Mouse (Mus musculus): ENCODE data around the gene Pex10.

- TF ChIP-seq CTCF (IDR thresholded peaks at IDR 0.05; ENCODE audit: insufficient read depth, low read depth, low read length) (no peak), POLR2A (IDR thresholded peaks at IDR 0.05; ENCODE audit: insufficient read depth, low read depth, low read length) (no peak)
These were observed 2.3 kb upstream of the Pex10 start for GRCm38 (mm10) chr4:155064474-155064873.

All from olfactory bulb, adult 2 months (tissue).